Mouse (Mus musculus) limb, embryonic 14.5 days (tissue): Measurements from ENCODE around the gene Tdgf1. TPM values are rescaled to one million over a fixed set of nuclear protein-coding genes. Genes with fewer than 3 reads are reported as not detected.

Source experiments
- ATAC-seq: fragments of 200-750 bp; cut with Nextera tagmentation; 2 replicates; pipeline ENCODE4 v1.8.0; 2017; ENCODE audit warnings: low read depth, moderate number of reproducible peaks, moderate TSS enrichment; ENCODE audit not compliant: low FRiP score
- DNase-seq: peaks from one replicate; pipeline ENCODE4 v3.0.0-alpha.2; 2015; ENCODE audit warnings: low spot score
- H3K27ac ChIP-seq: fragments of 300-500 bp; sonication (generic); replicated peaks from 2 replicates; pipeline ENCODE4 v1.5.1; 2014; ENCODE audit warnings: low read depth, mild to moderate bottlenecking, low read length, moderate library complexity, mixed read lengths
- H3K27me3 ChIP-seq: fragments of 300-500 bp; sonication (generic); 2 replicates; pipeline ENCODE4 v1.6.1; 2014; ENCODE audit warnings: low read length, mixed read lengths; ENCODE audit not compliant: control insufficient read depth, insufficient read depth
- H3K36me3 ChIP-seq: fragments of 300-500 bp; sonication (generic); 2 replicates; pipeline ENCODE4 v1.6.1; 2014; ENCODE audit warnings: mild to moderate bottlenecking, low read length, moderate library complexity, mixed read lengths; ENCODE audit not compliant: control insufficient read depth, insufficient read depth
- H3K4me1 ChIP-seq: fragments of 300-500 bp; sonication (generic); 2 replicates; pipeline ENCODE4 v1.6.1; 2014; ENCODE audit warnings: antibody characterized with exemption, low read length, mixed read lengths; ENCODE audit not compliant: control insufficient read depth, insufficient read depth
- H3K4me2 ChIP-seq: fragments of 300-500 bp; sonication (generic); replicated peaks from 2 replicates; pipeline ENCODE4 v1.6.1; 2014; ENCODE audit warnings: low read depth, mild to moderate bottlenecking, low read length, moderate library complexity; ENCODE audit not compliant: severe bottlenecking
- H3K4me3 ChIP-seq: fragments of 300-500 bp; sonication (generic); replicated peaks from 2 replicates; pipeline ENCODE4 v1.5.1; 2014; ENCODE audit warnings: low read length
- H3K9ac ChIP-seq: fragments of 300-500 bp; sonication (generic); 2 replicates; pipeline ENCODE4 v1.6.1; 2014; ENCODE audit warnings: mild to moderate bottlenecking, low read depth, low read length, moderate library complexity; ENCODE audit not compliant: severe bottlenecking
- H3K9me3 ChIP-seq: fragments of 300-500 bp; sonication (generic); 2 replicates; pipeline ENCODE4 v1.6.1; 2016; ENCODE audit warnings: low read length; ENCODE audit not compliant: control insufficient read depth
- POLR2A ChIP-seq: fragments of 200-500 bp; IDR thresholded peaks from 2 replicates; pipeline ENCODE4 v1.8.0; 2012; ENCODE audit warnings: inconsistent platforms, mild to moderate bottlenecking, moderate library complexity, borderline replicate concordance; ENCODE audit not compliant: insufficient read depth, insufficient read length; ENCODE audit errors: extremely low read depth
- WGBS: fragments of 180-500 bp; shearing (Covaris S2); extraction: QIAGEN DNeasy Blood & Tissue Kit; methylation state at CpG from one replicate; pipeline ENCODE4 v1.1.7; 2014; 5-methylcytosine and 5-hydroxymethylcytosine counted together
- polyA plus RNA-seq, 2 experiments: library from polyadenylated mRNA; depleted of rRNA in 1 of 2; stranded (reverse) in 1 of 2; unstranded in 1 of 2; fragments of >200 nt; fragmentation: Nextera tagmentation in 1 of 2; extraction: Ambion mirVana in 1 of 2; gene quantifications; 2 replicates each; pipeline versions ENCODE4 v1.2.1 to v1.2.3; 2012 to 2014

Tdgf1 gene
- polyA plus RNA-seq, 2 experiments, result 0.38 to 0.40 TPM

DNA sequence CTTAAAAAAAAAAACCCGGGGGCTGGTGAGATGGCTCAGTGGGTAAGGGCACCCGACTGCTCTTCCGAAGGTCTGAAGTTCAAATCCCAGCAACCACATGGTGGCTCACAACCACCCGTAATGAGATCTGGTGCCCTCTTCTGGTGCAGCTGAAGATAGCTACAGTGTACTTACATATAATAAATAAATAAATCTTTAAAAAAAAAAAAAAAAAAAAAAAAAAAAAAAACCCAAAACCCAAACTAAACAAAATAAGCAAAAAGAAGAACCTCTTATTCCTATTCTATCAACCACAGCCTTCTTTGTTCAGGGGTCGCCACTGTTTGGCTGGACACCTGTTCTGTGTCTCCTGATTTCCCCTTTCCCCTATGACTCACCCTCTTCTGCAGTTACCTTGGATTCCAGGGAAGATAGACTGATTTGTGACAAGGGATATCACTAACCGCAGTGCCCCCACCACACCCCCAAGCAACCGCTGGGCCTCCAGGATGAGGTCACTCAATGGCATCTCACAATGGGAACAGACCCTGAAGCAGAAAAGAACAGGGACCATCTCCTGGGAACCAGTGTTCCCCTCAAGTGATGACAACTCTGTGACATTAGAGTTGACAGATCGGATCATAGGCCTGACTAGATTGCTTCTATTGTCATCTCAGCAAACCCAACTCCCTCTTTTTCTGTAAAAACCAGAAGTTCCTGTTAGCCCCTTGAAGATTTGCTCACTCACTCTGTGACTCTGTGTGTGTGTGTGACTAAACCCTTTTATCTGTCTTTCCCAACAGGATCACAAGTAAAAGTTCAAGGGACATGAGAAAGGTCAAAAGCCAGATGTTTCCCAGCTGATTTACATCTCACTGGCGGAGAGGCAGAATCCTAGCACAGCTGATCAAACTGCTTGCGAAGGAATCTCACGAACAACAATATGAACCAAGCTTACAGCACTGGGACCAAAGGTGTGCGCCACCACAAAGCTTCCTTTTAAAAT is 8.2 kb downstream of the Tdgf1 start:
- ATAC-seq, result no peak
- no peak for DNase-seq
- Histone ChIP-seq H3K27me3 (no peaks in the 10 kb centered on the region), H3K36me3 (no peaks in the 10 kb centered on the region), H3K9me3 (no peaks in the 10 kb centered on the region), H3K4me3 (no peak overlapping the region), H3K27ac (no peak overlapping the region), H3K4me1 (no peaks in the 10 kb centered on the region), H3K4me2 (no peak overlapping the region), H3K9ac (no peak overlapping the region)
- WGBS, result 68% methylated on average over 12 of the region's 12 CpGs
- TF ChIP-seq POLR2A, result no peak

DNA sequence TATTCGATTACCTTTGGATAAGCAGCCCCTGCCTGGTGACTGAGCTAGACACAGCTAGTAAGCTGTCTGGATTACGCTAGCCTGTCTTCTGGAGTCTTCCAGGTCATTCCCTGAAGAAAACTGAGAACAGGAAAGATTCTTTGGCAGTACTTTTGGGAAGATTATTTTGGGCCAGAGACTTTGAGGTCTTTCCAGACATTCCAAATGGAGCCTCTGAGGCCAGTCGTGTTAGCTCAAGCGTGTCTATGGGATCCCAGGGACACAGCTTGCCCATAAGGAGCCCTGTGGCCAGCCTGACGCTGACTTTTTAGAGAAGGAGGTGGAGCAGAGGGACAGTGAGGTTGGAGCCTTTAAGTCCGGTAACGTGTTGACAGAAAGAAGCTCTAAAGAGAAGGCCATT is 10.0 kb downstream of the Tdgf1 start:
- Histone ChIP-seq H3K9ac (no peak overlapping the region), H3K4me3 (no peak overlapping the region), H3K9me3 (no peaks in the 10 kb centered on the region), H3K4me1 (no peaks in the 10 kb centered on the region), H3K36me3 (no peaks in the 10 kb centered on the region), H3K27me3 (no peaks in the 10 kb centered on the region), H3K27ac (no peak overlapping the region), H3K4me2 (no peak overlapping the region)
- no peak for ATAC-seq
- no peak for DNase-seq
- WGBS, result 87% methylated on average over 7 of the region's 7 CpGs
- TF ChIP-seq POLR2A, result no peak

DNA sequence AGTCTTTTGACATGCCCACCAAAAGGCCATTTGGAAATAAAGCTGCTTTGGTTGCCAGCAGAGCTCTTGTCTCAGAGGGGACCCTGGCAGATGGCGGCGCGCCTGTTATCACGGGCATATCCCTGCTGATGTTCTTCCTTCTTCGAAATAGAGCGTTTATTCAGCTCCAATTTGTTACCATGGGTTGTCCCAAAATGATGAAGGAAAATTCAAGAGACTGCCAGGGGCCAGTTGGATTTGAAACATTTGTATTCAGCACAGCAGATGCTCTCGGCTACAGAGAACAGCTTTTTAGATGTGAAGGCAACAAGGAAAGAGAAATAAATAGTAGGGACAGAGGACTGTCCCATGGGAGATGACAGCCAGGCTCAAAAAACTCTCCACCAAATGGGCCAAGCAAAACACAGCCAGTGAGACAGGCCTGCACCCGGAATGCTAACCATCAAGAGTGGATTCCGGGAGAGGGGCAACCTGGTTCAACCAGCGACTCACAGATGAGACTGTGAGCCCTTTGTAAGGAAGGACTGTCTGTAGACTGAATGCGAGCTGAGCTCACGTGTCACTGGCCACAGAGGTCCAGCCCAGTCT is 12.0 kb downstream of the Tdgf1 start:
- Histone ChIP-seq H3K4me1 (no peaks in the 10 kb centered on the region), H3K4me2 (no peak overlapping the region), H3K4me3 (no peak overlapping the region), H3K9ac (no peak overlapping the region), H3K9me3 (no peaks in the 10 kb centered on the region), H3K27me3 (no peaks in the 10 kb centered on the region), H3K36me3 (no peaks in the 10 kb centered on the region), H3K27ac (no peak overlapping the region)
- ATAC-seq (no peak), DNase-seq (no peak)
- WGBS, result 84% methylated on average over 12 of the region's 12 CpGs
- no peak for TF ChIP-seq POLR2A

DNA sequence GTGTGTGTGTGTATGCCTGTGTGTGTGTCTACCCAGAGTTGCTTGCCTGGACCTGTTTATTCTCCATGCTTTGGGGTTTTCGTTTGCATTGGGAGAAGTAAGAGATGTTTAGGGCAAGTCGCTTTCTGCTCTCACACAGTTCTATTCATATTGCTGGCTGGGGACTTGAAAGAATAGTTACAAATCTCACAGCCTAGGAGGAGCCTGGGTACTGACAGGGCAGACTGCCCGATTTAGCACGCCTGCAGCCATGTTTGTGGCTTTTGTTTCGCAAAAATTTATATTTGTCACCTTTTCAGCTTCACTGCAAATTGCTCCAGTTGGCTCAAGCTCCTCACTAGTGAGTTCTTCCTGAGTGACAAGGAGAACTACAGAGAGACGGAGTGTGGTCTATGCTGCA is 14.4 kb downstream of the Tdgf1 start:
- no peaks in the 10 kb centered on the region for H3K27me3 ChIP-seq
- DNase-seq, result no peak
- ATAC-seq, result no peak
- H3K36me3 ChIP-seq, result no peaks in the 10 kb centered on the region
- H3K4me3 ChIP-seq, result no peak overlapping the region
- no peaks in the 10 kb centered on the region for H3K9me3 ChIP-seq
- H3K27ac ChIP-seq, result no peak overlapping the region
- TF ChIP-seq POLR2A, result no peak
- H3K4me2 ChIP-seq, result no peak overlapping the region
- WGBS, result 71% methylated on average over 6 of the region's 6 CpGs
- H3K4me1 ChIP-seq, result no peaks in the 10 kb centered on the region
- no peak overlapping the region for H3K9ac ChIP-seq

DNA sequence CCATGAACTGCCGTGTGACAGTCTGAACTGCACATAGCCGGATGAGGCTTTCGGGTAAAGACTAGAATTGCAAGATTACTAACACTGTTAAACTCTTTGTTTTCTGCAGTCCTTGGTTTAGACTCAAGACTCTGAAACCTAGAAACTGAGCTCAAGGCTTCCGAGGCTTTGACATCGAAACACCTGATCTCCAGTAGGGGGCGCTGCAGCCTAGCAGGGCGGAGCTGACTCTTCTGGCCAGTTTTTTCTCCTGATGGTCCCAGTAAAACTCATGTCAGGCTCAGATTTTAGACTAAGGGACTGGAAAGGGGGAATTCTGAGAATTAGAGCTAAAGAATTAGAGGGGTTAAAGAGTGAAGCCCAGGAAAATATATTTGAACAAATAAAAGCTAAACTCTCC is 23.2 kb downstream of the Tdgf1 start:
- H3K27ac ChIP-seq, result no peak overlapping the region
- peak; percentile 73 for DNase-seq
- H3K9me3 ChIP-seq, result no peaks in the 10 kb centered on the region
- H3K27me3 ChIP-seq, result no peaks in the 10 kb centered on the region
- H3K4me3 ChIP-seq, result no peak overlapping the region
- H3K4me1 ChIP-seq, result no peaks in the 10 kb centered on the region
- ATAC-seq, result no peak
- WGBS, result 14% methylated on average over 7 of the region's 7 CpGs
- TF ChIP-seq POLR2A, result no peak
- no peak overlapping the region for H3K9ac ChIP-seq
- H3K36me3 ChIP-seq, result no peaks in the 10 kb centered on the region
- no peak overlapping the region for H3K4me2 ChIP-seq
